Mouse (Mus musculus) 416B (cell line): Measurements from ENCODE around the gene Dusp6.
"Not testable (repeated sequence)": the region's sequence is repeated elsewhere in the genome, so short reads cannot be mapped to it uniquely, and the experiment has no call there.

Source experiments
- DNase-seq: peaks from one replicate; pipeline ENCODE4 v3.0.0; 2011; ENCODE audit warnings: low read depth

Gene Dusp6

GRCm38 (mm10) chr10:99262867-99263379, at the start of gene Dusp6:
Gene Dusp6, plus strand, starts transcription at chr10:99263231.
- peak; percentile 99 for DNase-seq

GRCm38 (mm10) chr10:99214421-99215299, 48.4 kb upstream of the Dusp6 start:
- no peak for DNase-seq

DNA sequence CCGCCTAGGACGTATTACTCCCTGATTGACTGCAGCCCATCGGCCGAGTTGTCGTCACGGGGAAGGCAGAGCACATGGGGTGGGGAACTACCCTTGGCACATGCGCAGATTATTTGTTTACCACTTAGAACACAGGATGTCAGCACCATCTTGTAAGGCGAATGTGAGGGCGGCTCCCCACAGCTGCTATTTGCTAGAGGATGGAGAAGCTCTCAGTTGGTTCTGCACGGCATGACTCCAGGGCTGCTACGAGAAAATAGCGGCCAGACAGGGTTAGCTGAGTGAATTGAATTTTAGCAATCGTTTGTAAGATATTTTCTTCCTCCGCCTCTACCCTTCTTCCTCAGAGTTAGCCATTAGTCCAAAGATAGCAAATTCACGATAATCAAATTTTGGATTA, 46.5 kb upstream of the Dusp6 start:
- not testable (repeated sequence) for DNase-seq

DNA sequence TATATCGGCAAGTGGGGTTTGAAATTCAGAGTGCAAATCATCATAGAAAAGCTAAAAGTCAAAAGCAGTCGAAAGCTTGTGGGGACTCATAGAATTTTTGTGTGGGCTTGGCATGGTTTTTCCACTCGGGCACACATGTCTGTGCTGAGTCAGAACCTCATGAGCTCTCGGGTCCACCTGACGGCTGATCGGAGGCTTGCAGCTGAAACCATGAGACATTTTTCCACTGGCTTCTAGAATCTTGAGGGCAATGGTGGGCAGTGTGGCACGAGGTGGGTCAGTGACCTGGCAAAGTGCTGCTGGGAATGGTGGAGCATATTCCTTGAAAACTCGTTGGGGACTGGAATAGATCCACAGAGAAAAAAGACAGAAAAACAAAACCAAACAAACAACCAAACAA, 41.5 kb upstream of the Dusp6 start:
- DNase-seq: no peak

- DNase-seq: no peak
Observed at GRCm38 (mm10) chr10:99222726-99223125, 40.3 kb upstream of the Dusp6 start.

- no peak for DNase-seq
Observed at GRCm38 (mm10) chr10:99224218-99224617, 38.8 kb upstream of the Dusp6 start.

GRCm38 (mm10) chr10:99226782-99227181, 36.2 kb upstream of the Dusp6 start:
- DNase-seq: no peak

DNA sequence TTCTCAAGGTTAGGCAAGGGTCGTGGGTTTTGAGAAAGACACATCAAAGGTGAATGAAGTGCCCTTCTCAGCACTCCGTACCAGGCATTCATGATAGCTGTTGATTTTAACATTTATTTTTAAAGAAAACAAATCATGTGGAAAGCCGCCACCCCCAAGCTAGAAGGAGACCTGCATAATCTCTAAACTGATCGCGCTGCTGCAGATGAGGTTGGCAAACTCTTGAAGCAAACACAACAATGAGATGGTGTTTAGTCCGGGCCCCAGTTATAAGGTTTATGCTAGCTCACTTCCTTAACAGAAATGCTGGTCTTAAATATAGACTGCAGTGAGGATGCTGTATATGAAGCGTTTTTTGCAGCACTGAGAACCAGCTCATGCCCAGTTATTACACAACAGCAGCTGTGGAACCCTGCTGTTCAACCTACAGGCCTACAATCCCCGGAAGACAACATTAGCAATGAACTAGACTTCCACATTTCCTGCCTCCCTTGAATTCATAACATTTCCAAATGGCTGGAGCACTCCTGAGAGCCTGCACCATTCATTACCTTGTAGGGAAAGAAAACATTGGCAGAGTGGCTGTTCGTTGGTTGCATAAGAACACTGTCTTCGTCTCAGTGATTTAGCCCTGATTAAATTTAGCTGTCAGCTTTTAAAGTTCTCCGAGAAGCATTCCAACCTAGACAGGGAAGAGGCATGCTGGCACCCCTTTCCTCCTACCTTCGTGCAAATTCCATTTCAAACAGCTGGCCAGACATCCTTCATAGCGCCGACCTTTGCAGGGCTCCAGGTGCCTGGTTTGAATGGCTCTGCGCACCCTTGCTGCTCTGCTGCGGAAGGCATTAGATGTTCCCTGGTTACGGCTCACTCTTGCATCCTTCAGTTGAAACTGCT, 34.8 kb upstream of the Dusp6 start:
- DNase-seq: peak; percentile 76

- peak; percentile 90 for DNase-seq
Observed at GRCm38 (mm10) chr10:99229031-99229684, 33.9 kb upstream of the Dusp6 start.

DNA sequence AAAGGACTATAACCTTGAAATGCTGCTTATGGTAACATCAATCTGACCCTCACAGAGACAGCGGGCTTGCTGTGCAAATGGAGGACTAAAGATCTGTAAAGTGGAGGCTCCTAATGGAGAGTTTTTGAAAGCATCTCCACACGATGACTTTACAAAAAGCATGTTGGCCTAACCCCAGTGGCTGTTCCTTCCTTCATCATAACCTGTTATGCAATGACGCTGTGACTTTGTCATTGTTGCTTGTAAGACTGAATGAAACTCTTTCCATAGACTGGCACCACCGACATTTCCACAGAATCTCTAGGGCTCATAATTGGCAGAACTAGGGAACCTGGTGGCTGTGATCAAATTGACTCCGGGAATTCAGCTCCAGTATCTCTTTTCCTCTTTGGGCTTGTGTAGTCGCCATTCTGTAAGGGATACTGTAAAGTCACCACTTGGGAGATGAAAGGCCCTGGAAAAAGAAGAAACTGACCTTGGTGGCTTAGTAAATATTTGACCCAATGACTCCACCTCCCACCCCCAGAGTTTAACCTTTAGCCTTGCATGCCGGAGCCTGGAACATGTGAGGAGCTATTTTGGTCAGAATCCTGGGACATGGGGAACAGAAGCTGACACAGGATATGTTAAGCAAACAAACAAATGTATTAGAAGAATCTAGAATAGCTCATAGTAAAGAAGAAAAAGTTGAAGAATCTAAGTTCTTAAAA, 30.4 kb upstream of the Dusp6 start:
- peak; percentile 86 for DNase-seq

GRCm38 (mm10) chr10:99234336-99234735, 28.7 kb upstream of the Dusp6 start:
- no peak for DNase-seq

GRCm38 (mm10) chr10:99235081-99235480, 27.9 kb upstream of the Dusp6 start:
- DNase-seq: no peak

GRCm38 (mm10) chr10:99237205-99237832, 25.7 kb upstream of the Dusp6 start:
- no peak for DNase-seq

DNA sequence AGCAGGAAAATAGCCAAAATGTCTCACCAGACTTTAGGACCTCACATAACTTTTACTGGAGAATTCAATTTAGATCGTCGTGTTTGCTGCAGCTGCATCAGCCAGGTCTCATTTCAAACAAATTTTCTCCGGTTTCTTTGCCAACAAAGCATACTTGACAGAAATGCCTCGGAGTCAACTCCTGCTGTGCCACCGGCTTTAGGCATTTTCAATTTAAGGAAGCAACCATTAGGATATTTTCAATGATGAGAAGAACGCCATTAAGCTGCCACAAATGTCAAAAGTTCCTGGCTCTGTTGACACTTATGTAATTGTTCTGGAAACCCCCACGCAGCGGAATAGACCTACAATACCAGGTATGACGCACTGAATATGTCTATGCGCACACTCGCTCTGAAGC, 24.5 kb upstream of the Dusp6 start:
- DNase-seq: no peak

DNA sequence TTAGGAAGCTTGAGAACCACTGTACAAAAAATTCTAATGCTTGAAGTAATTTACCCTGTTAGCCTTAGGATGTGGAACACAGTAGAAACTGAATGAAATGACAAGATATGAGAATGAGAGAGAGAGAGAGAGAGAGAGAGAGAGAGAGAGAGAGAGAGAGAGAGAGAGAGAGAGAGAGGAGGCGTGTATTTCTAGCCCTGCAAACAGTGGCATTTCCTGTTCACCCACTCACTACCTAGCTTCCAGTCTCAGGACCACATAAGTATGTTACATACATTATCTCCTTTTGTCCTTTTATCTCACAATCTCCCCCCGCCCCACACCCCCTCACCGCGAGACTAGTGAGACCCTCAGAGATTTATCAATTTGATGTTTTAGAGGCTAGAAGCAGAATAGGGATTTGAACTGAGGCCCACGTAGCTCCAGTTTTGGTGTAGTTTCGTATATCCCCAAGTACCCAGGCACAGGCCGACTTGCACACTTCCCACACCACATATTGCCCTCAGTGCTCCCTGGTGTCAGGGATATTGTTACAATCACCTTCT, 21.7 kb upstream of the Dusp6 start:
- DNase-seq: no peak

GRCm38 (mm10) chr10:99241829-99242711, 21.0 kb upstream of the Dusp6 start:
- DNase-seq: peak; percentile 96

DNA sequence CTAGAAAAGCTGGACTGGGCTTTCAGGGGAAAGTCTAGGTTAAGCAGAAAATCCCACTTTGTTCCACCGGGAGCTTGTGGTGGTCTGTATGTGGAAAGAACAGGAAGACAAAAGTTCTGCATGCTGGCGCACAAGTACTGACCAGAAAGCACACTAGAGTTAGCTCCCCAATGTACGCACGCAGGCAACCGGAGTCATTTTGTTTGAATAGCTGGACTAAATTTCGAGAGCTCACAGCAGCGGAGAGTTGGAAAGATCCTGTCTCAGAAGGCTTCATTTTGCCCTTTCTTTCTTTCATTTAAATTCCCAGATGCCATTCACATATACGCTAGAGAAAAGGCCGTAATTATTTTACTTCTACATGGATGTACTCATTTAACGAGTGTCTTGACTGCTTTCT, 20.3 kb upstream of the Dusp6 start:
- no peak for DNase-seq

DNA sequence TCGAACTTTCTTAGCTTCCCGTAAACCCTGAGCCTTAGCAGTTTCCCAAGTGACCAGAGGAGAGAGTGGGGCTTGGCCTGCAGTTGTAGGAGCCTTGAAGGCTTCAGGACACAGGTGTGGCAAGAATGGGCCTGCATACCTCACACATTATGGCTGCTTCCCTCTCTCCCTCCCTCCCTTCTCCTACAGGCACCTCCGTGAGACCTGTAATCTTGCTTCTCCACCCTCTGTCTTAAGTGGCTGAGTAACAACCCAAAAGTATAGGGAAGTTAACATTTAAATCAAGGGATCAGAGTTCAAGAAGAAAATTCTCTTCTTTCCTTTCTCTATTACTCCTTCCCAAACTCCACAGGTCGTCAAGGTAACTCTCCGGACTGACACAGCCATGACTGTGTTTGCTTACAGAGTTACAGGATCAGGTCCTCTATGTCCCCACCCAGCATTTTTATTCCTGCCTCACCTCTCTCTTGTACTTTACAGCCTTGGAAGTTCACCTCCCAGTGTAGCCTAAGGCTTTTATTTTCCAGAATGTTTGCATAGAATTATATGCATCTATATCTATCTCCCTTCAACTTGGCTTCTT, 19.0 kb upstream of the Dusp6 start:
- no peak for DNase-seq

GRCm38 (mm10) chr10:99244655-99245260, 18.3 kb upstream of the Dusp6 start:
- no peak for DNase-seq
